8 mouse cellular contexts compared by ENCODE assay signal in genomic region chr3:52443856-52444255, GRCm38 (mm10).
DNase-seq lines count a peak whose midpoint lies in the region; ATAC-seq and TF ChIP-seq lines count a peak whose summit lies in the region.
"Had no signal": no experiment of that assay in that cellular context is flagged by ENCODE, and none has a peak within 500 bp of the region (broad histone marks: within the 10 kb centered on the region; RNA-seq: fewer than 3 reads in every experiment).

No protein-coding gene starts in this region.

- no peak for TF ChIP-seq CTCF in kidney, adult 2 months (conservative IDR thresholded peaks at IDR 0.05; ENCODE audit: insufficient read depth, insufficient read length, low read depth, low read length)

- peak; percentile 51 for DNase-seq in gastrocnemius, postnatal 10 days
- DNase-seq in kidney, adult 2 months: peak; percentile 37
- peak; percentile 17 for DNase-seq in midbrain, embryonic 14.5 days
- peak; percentile 61 for DNase-seq in thymus, postnatal 4 days

- no peak overlapping the region for H3K4me2 ChIP-seq in neural tube, embryonic 13.5 days
- no peak overlapping the region for H3K4me2 ChIP-seq in neural tube, embryonic 15.5 days
- H3K4me2 ChIP-seq in midbrain, embryonic 14.5 days (ENCODE audit: low read length): no peak overlapping the region

- H3K36me3 ChIP-seq in neural tube, embryonic 13.5 days: no peaks in the 10 kb centered on the region
- H3K36me3 ChIP-seq in neural tube, embryonic 15.5 days: no peaks in the 10 kb centered on the region
- H3K36me3 ChIP-seq in kidney, adult 2 months (ENCODE audit: control insufficient read depth, insufficient read depth, low read length): no peaks in the 10 kb centered on the region
- no peaks in the 10 kb centered on the region for H3K36me3 ChIP-seq in midbrain, embryonic 14.5 days (ENCODE audit: control insufficient read depth, insufficient read depth, low read length)

- H3K27ac ChIP-seq in neural tube, embryonic 13.5 days (replicated peaks): no peak overlapping the region
- no peak overlapping the region for H3K27ac ChIP-seq in neural tube, embryonic 15.5 days (replicated peaks)
- peak overlapping the region; percentile 8; the same call in 1 of the 2 replicates for H3K27ac ChIP-seq in brown adipose tissue, adult 24 weeks (replicated peaks; ENCODE audit: low read depth, low read length)
- H3K27ac ChIP-seq in kidney, adult 2 months (ENCODE audit: insufficient read depth, low read depth, low read length): no peak overlapping the region
- no peak overlapping the region for H3K27ac ChIP-seq in midbrain, embryonic 14.5 days (replicated peaks; ENCODE audit: low read depth, low read length)
- H3K27ac ChIP-seq: macrophage had no signal

- H3K27me3 ChIP-seq in neural tube, embryonic 13.5 days: no peaks in the 10 kb centered on the region
- H3K27me3 ChIP-seq in neural tube, embryonic 15.5 days (replicated peaks): no peaks in the 10 kb centered on the region
- no peaks in the 10 kb centered on the region for H3K27me3 ChIP-seq in kidney, adult 2 months (replicated peaks; ENCODE audit: control insufficient read depth, insufficient read depth, low read length)
- no peaks in the 10 kb centered on the region for H3K27me3 ChIP-seq in midbrain, embryonic 14.5 days (ENCODE audit: control insufficient read depth, insufficient read depth, low read length)

- H3K4me1 ChIP-seq in neural tube, embryonic 13.5 days (replicated peaks): peaks cover 6% of the 10 kb centered on the region
- H3K4me1 ChIP-seq in neural tube, embryonic 15.5 days: 0 out of 2 replicates have a peak, but pooled peaks cover 3% of the 10 kb centered on the region
- peaks cover 6% of the 10 kb centered on the region for H3K4me1 ChIP-seq in brown adipose tissue, adult 24 weeks (ENCODE audit: control insufficient read depth, insufficient read depth, insufficient read length, low read length)
- H3K4me1 ChIP-seq in kidney, adult 2 months (ENCODE audit: control insufficient read depth, insufficient read depth, low read length): peaks cover 4% of the 10 kb centered on the region; the same call in 1 of the 2 replicates
- H3K4me1 ChIP-seq in midbrain, embryonic 14.5 days (ENCODE audit: control insufficient read depth, insufficient read depth, low read length): no peaks in the 10 kb centered on the region

- no peak for TF ChIP-seq POLR2A in kidney, adult 2 months (IDR thresholded peaks at IDR 0.05; ENCODE audit: low read depth, low read length)

- no peak overlapping the region for H3K9ac ChIP-seq in neural tube, embryonic 13.5 days
- H3K9ac ChIP-seq in neural tube, embryonic 15.5 days (replicated peaks): no peak overlapping the region
- H3K9ac ChIP-seq in midbrain, embryonic 14.5 days (replicated peaks; ENCODE audit: low read length): no peak overlapping the region

- no peak overlapping the region for H3K4me3 ChIP-seq in neural tube, embryonic 13.5 days
- no peak overlapping the region for H3K4me3 ChIP-seq in neural tube, embryonic 15.5 days (replicated peaks)
- H3K4me3 ChIP-seq in brown adipose tissue, adult 24 weeks (ENCODE audit: insufficient read depth, low read depth, low read length): no peak overlapping the region
- H3K4me3 ChIP-seq in kidney, adult 2 months (ENCODE audit: insufficient read depth, low read depth, low read length): no peak overlapping the region
- no peak overlapping the region for H3K4me3 ChIP-seq in midbrain, embryonic 14.5 days (replicated peaks; ENCODE audit: low read depth, low read length)

- no peaks in the 10 kb centered on the region for H3K9me3 ChIP-seq in neural tube, embryonic 13.5 days
- no peaks in the 10 kb centered on the region for H3K9me3 ChIP-seq in neural tube, embryonic 15.5 days (replicated peaks)
- no peaks in the 10 kb centered on the region for H3K9me3 ChIP-seq in midbrain, embryonic 14.5 days (ENCODE audit: control insufficient read depth, low read length)

- peak; percentile 40; the same call in 1 of the 2 replicates for ATAC-seq in neural tube, embryonic 13.5 days (ENCODE audit: low read depth)
- ATAC-seq in neural tube, embryonic 15.5 days (ENCODE audit: low FRiP score): no peak
- no peak; the same call in 1 of the 2 replicates for ATAC-seq in midbrain, embryonic 14.5 days (ENCODE audit: low FRiP score, low TSS enrichment)

- WGBS in neural tube, embryonic 13.5 days: 25% methylated on average over 3 of the region's 3 CpGs
- WGBS in neural tube, embryonic 15.5 days: 23% methylated on average over 3 of the region's 3 CpGs
- WGBS in kidney, adult 2 months: 22% methylated on average over 3 of the region's 3 CpGs
- WGBS in midbrain, embryonic 14.5 days: 22% methylated on average over 3 of the region's 3 CpGs
